Mouse (Mus musculus) heart, embryonic 16.5 days (tissue): ENCODE results near the gene Adprhl2. TPM values are rescaled to one million over a fixed set of nuclear protein-coding genes. Genes with fewer than 3 reads are reported as not detected.

ENCODE experiments used
- ATAC-seq: fragments of 200-750 bp; cut with Nextera tagmentation; replicated peaks from 2 replicates; pipeline ENCODE4 v1.8.0; 2017; ENCODE audit warnings: moderate number of reproducible peaks; ENCODE audit not compliant: insufficient read depth, low FRiP score; ENCODE audit errors: extremely low read depth
- H3K27ac ChIP-seq: fragments of 300-500 bp; sonication (generic); 2 replicates; pipeline ENCODE4 v1.5.1; 2014; ENCODE audit warnings: mild to moderate bottlenecking, low read length, control low read depth, moderate library complexity
- H3K27me3 ChIP-seq: fragments of 300-500 bp; sonication (generic); 2 replicates; pipeline ENCODE4 v1.6.1; 2014; ENCODE audit warnings: low read length, mixed read lengths; ENCODE audit not compliant: control insufficient read depth, insufficient read depth
- H3K36me3 ChIP-seq: fragments of 300-500 bp; sonication (generic); 2 replicates; pipeline ENCODE4 v1.6.1; 2014; ENCODE audit not compliant: control insufficient read depth, insufficient read depth
- H3K4me1 ChIP-seq: fragments of 300-500 bp; sonication (generic); 2 replicates; pipeline ENCODE4 v1.6.1; 2014; ENCODE audit warnings: low read length, mixed read lengths; ENCODE audit not compliant: control insufficient read depth, insufficient read depth
- H3K4me2 ChIP-seq: fragments of 300-500 bp; sonication (generic); 2 replicates; pipeline ENCODE4 v1.6.1; 2014; ENCODE audit warnings: low read depth, mild to moderate bottlenecking, control low read depth, low read length
- H3K4me3 ChIP-seq: fragments of 300-500 bp; sonication (generic); 2 replicates; pipeline ENCODE4 v1.5.1; 2014; ENCODE audit warnings: mild to moderate bottlenecking, control low read depth, low read length
- H3K9ac ChIP-seq: fragments of 300-500 bp; sonication (generic); 2 replicates; pipeline ENCODE4 v1.6.1; 2014; ENCODE audit warnings: low read length, control low read depth
- H3K9me3 ChIP-seq: fragments of 300-500 bp; sonication (generic); replicated peaks from 2 replicates; pipeline ENCODE4 v1.6.1; 2016; ENCODE audit warnings: low read length; ENCODE audit not compliant: control insufficient read depth
- WGBS: fragments of 180-500 bp; shearing (Covaris S2); extraction: QIAGEN DNeasy Blood & Tissue Kit; methylation state at CpG from one replicate; pipeline ENCODE4 v1.1.7; 2014; 5-methylcytosine and 5-hydroxymethylcytosine counted together
- polyA plus RNA-seq: library from polyadenylated mRNA; unstranded; fragments of >200 nt; fragmentation: Nextera tagmentation; extraction: Ambion mirVana; gene quantifications from 2 replicates; pipeline ENCODE4 v1.2.1, GENCODE M21; 2015

Gene Adprhl2
- polyA plus RNA-seq, 1 experiment from 2014 or later: 38.6 TPM

DNA sequence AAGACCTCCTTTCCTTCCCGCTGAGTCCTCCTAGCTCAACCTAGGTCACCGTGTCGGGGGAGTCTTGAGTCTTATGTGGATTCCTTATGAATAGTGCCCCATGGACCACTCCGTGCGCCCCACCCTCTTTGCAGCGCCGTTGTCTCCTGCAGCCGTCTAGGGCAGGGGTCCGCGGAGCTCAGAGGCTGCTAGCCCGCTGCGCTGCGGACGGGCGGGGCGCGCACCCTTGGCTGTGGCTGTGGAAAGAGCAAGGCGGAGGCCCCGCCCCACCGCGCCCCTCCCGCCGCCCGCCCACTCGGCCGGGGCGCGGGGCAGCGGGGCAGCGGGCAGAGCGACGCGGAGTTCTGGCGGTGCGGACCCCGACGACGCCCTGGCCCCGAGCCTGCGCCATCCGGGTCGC is 35.0 kb downstream of the Adprhl2 start, which contains the start of gene Col8a2:
TSS of gene Col8a2 (plus strand) at position 302 of the 400 bp plus-strand sequence.
- peaks cover 54% of the 10 kb centered on the region for H3K27me3 ChIP-seq
- H3K9ac ChIP-seq: peak within 1 kb of the TSS; percentile 37
- peak within 1 kb of the TSS; percentile 69 for H3K4me2 ChIP-seq
- H3K27ac ChIP-seq: no peak within 1 kb of the TSS
- peaks cover 6% of the 10 kb centered on the region for H3K9me3 ChIP-seq
- H3K36me3 ChIP-seq: no peaks in the 10 kb centered on the region
- peaks cover 4% of the 10 kb centered on the region; the same call in 1 of the 2 replicates for H3K4me1 ChIP-seq
- no peak; the same call in 1 of the 2 replicates for ATAC-seq
- 2% methylated on average over 41 of the region's 42 CpGs for WGBS
- H3K4me3 ChIP-seq: peak within 1 kb of the TSS; percentile 51

GRCm38 (mm10) chr4:126283582-126283981 is 37.9 kb downstream of the Adprhl2 start:
- Histone ChIP-seq H3K27me3 (peaks cover 41% of the 10 kb centered on the region), H3K4me3 (no peak overlapping the region)
- WGBS: 74% methylated on average over 8 of the region's 8 CpGs

DNA sequence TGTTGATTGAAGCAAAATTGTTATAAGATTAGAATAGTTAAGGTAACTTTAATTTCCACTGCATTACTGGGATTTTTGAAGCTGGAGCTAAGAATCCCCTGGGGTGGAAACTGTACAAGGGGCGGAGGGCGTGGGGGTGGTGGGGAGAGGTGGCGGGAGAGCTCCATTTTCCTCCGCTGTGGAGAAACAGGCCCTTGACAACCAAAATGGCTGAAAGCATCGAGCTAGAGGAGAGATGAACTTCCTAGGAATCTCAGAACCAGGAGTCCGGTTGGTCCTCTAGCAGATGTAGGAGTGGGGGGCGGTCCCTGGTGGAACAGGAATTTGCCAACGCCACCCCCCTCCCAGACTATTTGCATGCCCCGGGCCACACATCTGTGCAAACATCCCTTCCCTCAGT is 39.8 kb downstream of the Adprhl2 start:
- Histone ChIP-seq H3K27me3 (peaks cover 22% of the 10 kb centered on the region), H3K4me1 (peaks cover 4% of the 10 kb centered on the region; the same call in 1 of the 2 replicates), H3K36me3 (no peaks in the 10 kb centered on the region), H3K9ac (no peak overlapping the region), H3K4me2 (no peak overlapping the region), H3K9me3 (peaks cover 6% of the 10 kb centered on the region), H3K27ac (no peak overlapping the region), H3K4me3 (no peak overlapping the region)
- ATAC-seq: no peak
- WGBS: 64% methylated on average over 9 of the region's 9 CpGs

More at GRCm38 (mm10) chr4:126283582-126283981, 37.9 kb downstream of the Adprhl2 start:
- H3K4me1 ChIP-seq: peaks cover 4% of the 10 kb centered on the region; the same call in 1 of the 2 replicates
- ATAC-seq: no peak
- H3K27ac ChIP-seq: no peak overlapping the region
- no peaks in the 10 kb centered on the region for H3K36me3 ChIP-seq
- no peak overlapping the region for H3K4me2 ChIP-seq
- H3K9me3 ChIP-seq: peaks cover 6% of the 10 kb centered on the region
- no peak overlapping the region for H3K9ac ChIP-seq

DNA sequence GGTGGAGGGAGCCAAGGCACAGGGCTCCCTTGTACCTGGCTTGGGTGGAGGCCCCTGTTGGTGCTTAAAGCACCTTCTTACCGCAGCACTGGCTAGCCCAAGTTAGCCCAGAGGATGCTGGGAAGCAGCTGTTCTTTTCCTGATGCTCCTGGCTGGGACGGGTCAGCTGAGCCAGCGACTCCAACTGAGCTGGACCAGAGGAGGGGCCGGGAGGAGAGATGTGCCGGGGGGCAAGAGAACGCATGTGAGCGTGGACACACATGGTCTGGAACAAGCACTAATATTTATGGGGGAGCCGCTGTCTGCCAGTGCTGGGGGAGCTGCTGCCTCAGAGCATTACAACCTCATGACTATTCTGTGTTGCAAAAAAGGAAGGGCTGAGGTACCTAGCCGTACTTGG is 42.5 kb downstream of the Adprhl2 start:
- H3K27me3 ChIP-seq: peaks cover 1% of the 10 kb centered on the region
- no peak overlapping the region for H3K9ac ChIP-seq
- H3K36me3 ChIP-seq: peaks cover 3% of the 10 kb centered on the region
- WGBS: 70% methylated on average over 9 of the region's 9 CpGs
- no peak for ATAC-seq
- no peaks in the 10 kb centered on the region for H3K9me3 ChIP-seq
- no peaks in the 10 kb centered on the region for H3K4me1 ChIP-seq
- no peak overlapping the region for H3K4me2 ChIP-seq
- H3K27ac ChIP-seq: no peak overlapping the region
- H3K4me3 ChIP-seq: no peak overlapping the region

DNA sequence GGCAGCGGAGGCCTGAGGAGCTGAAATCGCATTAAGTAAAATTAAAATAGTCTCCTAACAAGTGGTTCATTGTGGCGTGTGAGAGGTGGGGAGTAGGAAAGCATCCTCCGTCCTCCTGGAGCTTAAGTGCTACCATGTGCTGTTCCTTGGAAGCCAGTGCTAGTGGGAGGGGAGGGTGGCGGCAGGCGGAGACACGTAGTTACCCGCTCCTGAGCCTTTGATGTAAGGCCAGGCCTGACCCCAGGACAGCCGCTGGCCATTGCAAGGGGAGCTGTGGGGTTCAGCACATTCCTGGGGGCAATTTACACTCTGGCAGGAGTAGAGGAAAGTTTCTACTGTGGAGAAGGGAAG is 43.0 kb downstream of the Adprhl2 start:
- H3K4me1 ChIP-seq: no peaks in the 10 kb centered on the region
- H3K36me3 ChIP-seq: peaks cover 6% of the 10 kb centered on the region
- H3K4me3 ChIP-seq: no peak overlapping the region
- H3K9ac ChIP-seq: no peak overlapping the region
- no peaks in the 10 kb centered on the region for H3K27me3 ChIP-seq
- H3K27ac ChIP-seq: no peak overlapping the region
- no peaks in the 10 kb centered on the region for H3K9me3 ChIP-seq
- WGBS: 35% methylated on average over 9 of the region's 9 CpGs
- H3K4me2 ChIP-seq: peak overlapping the region; percentile 64; the same call in 1 of the 2 replicates
- no peak for ATAC-seq

- Histone ChIP-seq H3K4me1 (no peaks in the 10 kb centered on the region), H3K27ac (no peak overlapping the region), H3K9ac (peak overlapping the region; percentile 8; the same call in 1 of the 2 replicates), H3K36me3 (peaks cover 6% of the 10 kb centered on the region), H3K27me3 (no peaks in the 10 kb centered on the region), H3K4me3 (peak overlapping the region; percentile 39), H3K4me2 (peak overlapping the region; percentile 64), H3K9me3 (no peaks in the 10 kb centered on the region)
- 8% methylated on average over 13 of the region's 13 CpGs for WGBS
- peak; percentile 63; the same call in 1 of the 2 replicates for ATAC-seq
These were observed 43.5 kb downstream of the Adprhl2 start for GRCm38 (mm10) chr4:126277906-126278564.

DNA sequence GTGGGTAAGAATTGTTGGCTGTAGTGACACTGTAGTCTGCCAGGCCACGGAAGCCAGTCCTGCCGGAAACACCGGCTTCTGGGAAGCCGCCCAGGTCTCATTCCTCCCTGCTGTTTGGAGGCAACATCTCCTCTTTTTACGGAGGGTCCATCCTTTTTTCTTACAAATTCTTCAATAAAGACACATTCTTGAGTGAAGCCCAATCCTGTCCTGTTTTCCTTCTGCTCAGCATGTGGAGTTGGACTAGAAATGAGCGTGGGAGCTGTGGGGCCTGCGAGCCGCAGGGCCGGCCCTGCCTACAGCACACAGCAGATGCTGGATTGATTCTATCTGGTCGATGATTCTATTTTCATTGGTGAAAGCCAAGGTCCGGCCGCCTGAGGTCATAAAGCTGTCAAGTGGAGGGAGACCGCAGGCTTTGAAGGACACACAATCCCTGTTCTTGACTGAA is 45.8 kb downstream of the Adprhl2 start:
- Histone ChIP-seq H3K9me3 (no peaks in the 10 kb centered on the region), H3K4me1 (no peaks in the 10 kb centered on the region), H3K36me3 (peaks cover 10% of the 10 kb centered on the region), H3K27me3 (no peaks in the 10 kb centered on the region), H3K9ac (no peak overlapping the region), H3K4me2 (no peak overlapping the region), H3K27ac (no peak overlapping the region), H3K4me3 (no peak overlapping the region)
- no peak for ATAC-seq
- 80% methylated on average over 13 of the region's 13 CpGs for WGBS

- Histone ChIP-seq H3K4me2 (no peak overlapping the region), H3K9me3 (no peaks in the 10 kb centered on the region), H3K4me1 (no peaks in the 10 kb centered on the region), H3K9ac (no peak overlapping the region), H3K36me3 (peaks cover 10% of the 10 kb centered on the region), H3K4me3 (no peak overlapping the region), H3K27ac (no peak overlapping the region), H3K27me3 (no peaks in the 10 kb centered on the region)
- ATAC-seq: no peak
- WGBS: 92% methylated on average over 4 of the region's 4 CpGs
These were observed 46.4 kb downstream of the Adprhl2 start for GRCm38 (mm10) chr4:126275081-126275480.

DNA sequence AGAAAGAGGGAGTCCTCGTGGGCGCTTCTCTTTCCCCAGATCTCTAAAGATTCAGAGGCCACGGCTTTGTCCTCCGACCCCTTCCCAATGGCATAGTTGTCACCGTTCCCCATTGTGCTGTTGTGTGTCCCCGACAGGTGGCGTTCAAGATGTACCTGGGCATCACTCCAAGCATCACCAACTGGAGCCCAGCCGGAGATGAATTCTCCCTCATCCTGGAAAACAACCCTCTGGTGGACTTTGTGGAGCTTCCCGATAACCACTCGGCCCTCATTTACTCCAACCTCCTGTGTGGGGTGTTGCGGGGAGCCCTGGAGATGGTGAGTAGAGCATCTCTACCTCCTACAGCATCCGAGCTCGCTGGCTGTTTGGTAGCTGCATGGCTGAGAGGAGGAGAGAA is 47.8 kb downstream of the Adprhl2 start:
- Histone ChIP-seq H3K9me3 (no peaks in the 10 kb centered on the region), H3K27ac (no peak overlapping the region), H3K4me2 (no peak overlapping the region), H3K36me3 (peaks cover 10% of the 10 kb centered on the region), H3K9ac (no peak overlapping the region), H3K27me3 (no peaks in the 10 kb centered on the region), H3K4me1 (no peaks in the 10 kb centered on the region), H3K4me3 (no peak overlapping the region)
- 81% methylated on average over 13 of the region's 13 CpGs for WGBS
- ATAC-seq: no peak
